Mouse (Mus musculus): ENCODE results near the gene Cacnb4. TPM values are rescaled to one million over a fixed set of nuclear protein-coding genes. Genes with fewer than 3 reads are reported as not detected.

The Cacnb4 gene
- polyA plus RNA-seq, 1 experiment from 2014 or later: 2.8 TPM

- Histone ChIP-seq H3K27ac (ENCODE audit: low read depth, low read length) (no peak overlapping the region), H3K4me1 (ENCODE audit: control insufficient read depth, insufficient read depth, low read length) (no peaks in the 10 kb centered on the region), H3K9ac (ENCODE audit: low read length) (no peak overlapping the region), H3K4me3 (ENCODE audit: low read depth, low read length) (no peak overlapping the region), H3K4me2 (no peak overlapping the region), H3K27me3 (ENCODE audit: control insufficient read depth, insufficient read depth, low read length) (no peaks in the 10 kb centered on the region), H3K9me3 (ENCODE audit: control insufficient read depth, low read length) (no peaks in the 10 kb centered on the region), H3K36me3 (ENCODE audit: control insufficient read depth, insufficient read depth, low read length) (no peaks in the 10 kb centered on the region)
- ATAC-seq (ENCODE audit: low FRiP score) (no peak), DNase-seq (ENCODE audit: low spot score, missing footprints) (no peak)
- 92% methylated on average over 5 of the region's 5 CpGs for WGBS
Measured at GRCm38 (mm10) chr2:52478501-52478900, 198.1 kb downstream of the Cacnb4 start.

GRCm38 (mm10) chr2:52477550-52477907 lies 199.1 kb downstream of the Cacnb4 start:
- H3K9ac ChIP-seq (ENCODE audit: low read length): no peak overlapping the region
- no peaks in the 10 kb centered on the region for H3K27me3 ChIP-seq (ENCODE audit: control insufficient read depth, insufficient read depth, low read length)
- no peak overlapping the region for H3K27ac ChIP-seq (ENCODE audit: low read depth, low read length)
- no peaks in the 10 kb centered on the region for H3K4me1 ChIP-seq (ENCODE audit: control insufficient read depth, insufficient read depth, low read length)
- ATAC-seq (ENCODE audit: low FRiP score): no peak
- H3K4me3 ChIP-seq (ENCODE audit: low read depth, low read length): no peak overlapping the region
- no peak overlapping the region for H3K4me2 ChIP-seq
- no peaks in the 10 kb centered on the region for H3K9me3 ChIP-seq (ENCODE audit: control insufficient read depth, low read length)
- 93% methylated on average over 13 of the region's 13 CpGs for WGBS
- DNase-seq (ENCODE audit: low spot score, missing footprints): no peak
- H3K36me3 ChIP-seq (ENCODE audit: control insufficient read depth, insufficient read depth, low read length): no peaks in the 10 kb centered on the region

GRCm38 (mm10) chr2:52476801-52477549 lies 199.7 kb downstream of the Cacnb4 start:
- Histone ChIP-seq H3K27me3 (ENCODE audit: control insufficient read depth, insufficient read depth, low read length) (no peaks in the 10 kb centered on the region), H3K36me3 (ENCODE audit: control insufficient read depth, insufficient read depth, low read length) (no peaks in the 10 kb centered on the region), H3K4me2 (no peak overlapping the region), H3K9ac (ENCODE audit: low read length) (no peak overlapping the region), H3K4me3 (ENCODE audit: low read depth, low read length) (no peak overlapping the region), H3K4me1 (ENCODE audit: control insufficient read depth, insufficient read depth, low read length) (no peaks in the 10 kb centered on the region), H3K27ac (ENCODE audit: low read depth, low read length) (no peak overlapping the region), H3K9me3 (ENCODE audit: control insufficient read depth, low read length) (no peaks in the 10 kb centered on the region)
- 83% methylated on average over 13 of the region's 13 CpGs for WGBS
- DNase-seq (ENCODE audit: low spot score, missing footprints): no peak
- ATAC-seq (ENCODE audit: low FRiP score): no peak

- no peaks in the 10 kb centered on the region for H3K36me3 ChIP-seq (ENCODE audit: control insufficient read depth, insufficient read depth, low read length)
- no peak overlapping the region for H3K9ac ChIP-seq (ENCODE audit: low read length)
- no peaks in the 10 kb centered on the region for H3K9me3 ChIP-seq (ENCODE audit: control insufficient read depth, low read length)
- 93% methylated on average over 4 of the region's 4 CpGs for WGBS
- ATAC-seq (ENCODE audit: low FRiP score) (no peak), DNase-seq (ENCODE audit: low spot score, missing footprints) (no peak)
- H3K4me2 ChIP-seq: no peak overlapping the region
- H3K27me3 ChIP-seq (ENCODE audit: control insufficient read depth, insufficient read depth, low read length): no peaks in the 10 kb centered on the region
- H3K4me1 ChIP-seq (ENCODE audit: control insufficient read depth, insufficient read depth, low read length): no peaks in the 10 kb centered on the region
- H3K4me3 ChIP-seq (ENCODE audit: low read depth, low read length): no peak overlapping the region
- H3K27ac ChIP-seq (ENCODE audit: low read depth, low read length): no peak overlapping the region
Measured at GRCm38 (mm10) chr2:52475854-52476253, 200.8 kb downstream of the Cacnb4 start.

- 89% methylated on average over 11 of the region's 11 CpGs for WGBS
- no peaks in the 10 kb centered on the region for H3K4me1 ChIP-seq (ENCODE audit: control insufficient read depth, insufficient read depth, low read length)
- no peak overlapping the region for H3K9ac ChIP-seq (ENCODE audit: low read length)
- no peaks in the 10 kb centered on the region for H3K27me3 ChIP-seq (ENCODE audit: control insufficient read depth, insufficient read depth, low read length)
- ATAC-seq (ENCODE audit: low FRiP score): no peak
- H3K36me3 ChIP-seq (ENCODE audit: control insufficient read depth, insufficient read depth, low read length): no peaks in the 10 kb centered on the region
- H3K4me2 ChIP-seq: no peak overlapping the region
- H3K9me3 ChIP-seq (ENCODE audit: control insufficient read depth, low read length): no peaks in the 10 kb centered on the region
- DNase-seq (ENCODE audit: low spot score, missing footprints): no peak
- no peak overlapping the region for H3K27ac ChIP-seq (ENCODE audit: low read depth, low read length)
- no peak overlapping the region for H3K4me3 ChIP-seq (ENCODE audit: low read depth, low read length)
Measured at GRCm38 (mm10) chr2:52474570-52474969, 202.1 kb downstream of the Cacnb4 start.

- 64% methylated on average over 4 of the region's 4 CpGs for WGBS
- no peak overlapping the region for H3K27ac ChIP-seq (ENCODE audit: low read depth, low read length)
- no peak for DNase-seq (ENCODE audit: low spot score, missing footprints)
Measured at GRCm38 (mm10) chr2:52471545-52472291, 204.9 kb downstream of the Cacnb4 start.

GRCm38 (mm10) chr2:52470044-52470560 lies 206.5 kb downstream of the Cacnb4 start:
- no peak for DNase-seq (ENCODE audit: low spot score, missing footprints)
- no peak for ATAC-seq (ENCODE audit: low FRiP score)
- Histone ChIP-seq H3K4me3 (ENCODE audit: low read depth, low read length) (no peak overlapping the region), H3K9ac (ENCODE audit: low read length) (no peak overlapping the region), H3K9me3 (ENCODE audit: control insufficient read depth, low read length) (no peaks in the 10 kb centered on the region), H3K27ac (ENCODE audit: low read depth, low read length) (no peak overlapping the region), H3K36me3 (ENCODE audit: control insufficient read depth, insufficient read depth, low read length) (no peaks in the 10 kb centered on the region), H3K4me2 (no peak overlapping the region), H3K4me1 (ENCODE audit: control insufficient read depth, insufficient read depth, low read length) (no peaks in the 10 kb centered on the region), H3K27me3 (ENCODE audit: control insufficient read depth, insufficient read depth, low read length) (no peaks in the 10 kb centered on the region)
- 84% methylated on average over 4 of the region's 4 CpGs for WGBS

More at GRCm38 (mm10) chr2:52471545-52472291, 204.9 kb downstream of the Cacnb4 start:
- Histone ChIP-seq H3K36me3 (ENCODE audit: control insufficient read depth, insufficient read depth, low read length) (no peaks in the 10 kb centered on the region), H3K9ac (ENCODE audit: low read length) (no peak overlapping the region), H3K27me3 (ENCODE audit: control insufficient read depth, insufficient read depth, low read length) (no peaks in the 10 kb centered on the region), H3K4me2 (no peak overlapping the region), H3K4me1 (ENCODE audit: control insufficient read depth, insufficient read depth, low read length) (no peaks in the 10 kb centered on the region), H3K4me3 (ENCODE audit: low read depth, low read length) (no peak overlapping the region), H3K9me3 (ENCODE audit: control insufficient read depth, low read length) (no peaks in the 10 kb centered on the region)
- no peak for ATAC-seq (ENCODE audit: low FRiP score)

- H3K4me3 ChIP-seq (ENCODE audit: low read depth, low read length): no peak overlapping the region
- DNase-seq (ENCODE audit: low spot score, missing footprints): no peak
- H3K4me2 ChIP-seq: no peak overlapping the region
- H3K9ac ChIP-seq (ENCODE audit: low read length): no peak overlapping the region
- H3K9me3 ChIP-seq (ENCODE audit: control insufficient read depth, low read length): no peaks in the 10 kb centered on the region
- 85% methylated on average over 6 of the region's 6 CpGs for WGBS
- no peaks in the 10 kb centered on the region for H3K36me3 ChIP-seq (ENCODE audit: control insufficient read depth, insufficient read depth, low read length)
- H3K27me3 ChIP-seq (ENCODE audit: control insufficient read depth, insufficient read depth, low read length): no peaks in the 10 kb centered on the region
- H3K27ac ChIP-seq (ENCODE audit: low read depth, low read length): no peak overlapping the region
- H3K4me1 ChIP-seq (ENCODE audit: control insufficient read depth, insufficient read depth, low read length): no peaks in the 10 kb centered on the region
- no peak for ATAC-seq (ENCODE audit: low FRiP score)
Measured at GRCm38 (mm10) chr2:52467629-52468028, 209.0 kb downstream of the Cacnb4 start.
